Mouse (Mus musculus) neural tube, embryonic 15.5 days (tissue): ENCODE results near the gene Il10rb. TPM values are rescaled to one million over a fixed set of nuclear protein-coding genes. Genes with fewer than 3 reads are reported as not detected.
"Not testable (repeated sequence)": the region's sequence is repeated elsewhere in the genome, so short reads cannot be mapped to it uniquely, and the experiment has no call there.

Experiments used
- ATAC-seq: fragments of 200-750 bp; cut with Nextera tagmentation; 2 replicates; pipeline ENCODE4 v1.8.0; 2017; ENCODE audit warnings: mild to moderate bottlenecking, moderate TSS enrichment, moderate library complexity; ENCODE audit not compliant: low FRiP score
- H3K27ac ChIP-seq: fragments of 300-500 bp; sonication (generic); replicated peaks from 2 replicates; pipeline ENCODE4 v1.5.1; 2015; ENCODE audit warnings: mild to moderate bottlenecking, inconsistent platforms
- H3K27me3 ChIP-seq: fragments of 300-500 bp; sonication (generic); replicated peaks from 2 replicates; pipeline ENCODE4 v1.6.1; 2015; ENCODE audit warnings: inconsistent platforms
- H3K36me3 ChIP-seq: fragments of 300-500 bp; sonication (generic); 2 replicates; pipeline ENCODE4 v1.6.1; 2015; ENCODE audit warnings: inconsistent platforms
- H3K4me1 ChIP-seq: fragments of 300-500 bp; sonication (generic); 2 replicates; pipeline ENCODE4 v1.6.1; 2015; ENCODE audit warnings: inconsistent platforms
- H3K4me2 ChIP-seq: fragments of 300-500 bp; sonication (generic); 2 replicates; pipeline ENCODE4 v1.6.1; 2015; ENCODE audit warnings: inconsistent platforms, mild to moderate bottlenecking, moderate library complexity
- H3K4me3 ChIP-seq: fragments of 300-500 bp; sonication (generic); replicated peaks from 2 replicates; pipeline ENCODE4 v1.5.1; 2015; ENCODE audit warnings: mild to moderate bottlenecking, inconsistent platforms
- H3K9ac ChIP-seq: fragments of 300-500 bp; sonication (generic); replicated peaks from 2 replicates; pipeline ENCODE4 v1.6.1; 2015; ENCODE audit warnings: mild to moderate bottlenecking, inconsistent platforms
- H3K9me3 ChIP-seq: fragments of 300-500 bp; sonication (generic); replicated peaks from 2 replicates; pipeline ENCODE4 v1.6.1; 2016; ENCODE audit warnings: inconsistent platforms
- WGBS: fragments of 180-500 bp; shearing (Covaris S2); methylation state at CpG from one replicate; pipeline ENCODE4 v1.1.7; 2015; ENCODE audit warnings: mixed read lengths; 5-methylcytosine and 5-hydroxymethylcytosine counted together
- polyA plus RNA-seq: library from polyadenylated mRNA; unstranded; fragments of >200 nt; fragmentation: Nextera tagmentation; extraction: Ambion mirVana; gene quantifications from 2 replicates; pipeline ENCODE4 v1.2.1, GENCODE M21; 2015

The Il10rb gene
- polyA plus RNA-seq, 1 experiment from 2014 or later = 14.4 TPM

DNA sequence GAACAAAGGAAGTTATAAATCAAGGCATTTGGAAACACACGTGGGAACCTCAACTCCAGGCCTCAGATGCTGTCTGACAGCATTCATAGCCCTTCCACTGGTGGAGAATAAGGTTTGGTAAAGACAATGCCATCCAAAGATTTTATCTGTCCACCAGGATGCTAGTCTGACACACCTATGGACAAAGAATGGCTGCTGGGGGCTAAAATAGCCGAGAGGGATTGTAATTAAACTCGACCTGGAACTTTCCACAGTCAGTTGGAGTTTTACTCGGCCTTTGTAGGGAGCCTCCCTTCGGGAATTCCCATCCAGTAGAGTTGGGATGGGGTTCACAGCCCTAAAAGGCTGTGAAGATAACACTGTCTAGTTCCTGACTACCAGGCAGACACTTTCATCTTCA lies 21.5 kb downstream of the Il10rb start:
- ATAC-seq = no peak
- H3K4me2 ChIP-seq = no peak overlapping the region
- WGBS = 73% methylated on average over 5 of the region's 5 CpGs
- H3K9me3 ChIP-seq = no peaks in the 10 kb centered on the region
- H3K9ac ChIP-seq = no peak overlapping the region
- no peak overlapping the region for H3K4me3 ChIP-seq
- no peak overlapping the region for H3K27ac ChIP-seq
- H3K36me3 ChIP-seq = peaks cover 8% of the 10 kb centered on the region; the same call in 1 of the 2 replicates
- no peaks in the 10 kb centered on the region for H3K27me3 ChIP-seq
- no peaks in the 10 kb centered on the region for H3K4me1 ChIP-seq

DNA sequence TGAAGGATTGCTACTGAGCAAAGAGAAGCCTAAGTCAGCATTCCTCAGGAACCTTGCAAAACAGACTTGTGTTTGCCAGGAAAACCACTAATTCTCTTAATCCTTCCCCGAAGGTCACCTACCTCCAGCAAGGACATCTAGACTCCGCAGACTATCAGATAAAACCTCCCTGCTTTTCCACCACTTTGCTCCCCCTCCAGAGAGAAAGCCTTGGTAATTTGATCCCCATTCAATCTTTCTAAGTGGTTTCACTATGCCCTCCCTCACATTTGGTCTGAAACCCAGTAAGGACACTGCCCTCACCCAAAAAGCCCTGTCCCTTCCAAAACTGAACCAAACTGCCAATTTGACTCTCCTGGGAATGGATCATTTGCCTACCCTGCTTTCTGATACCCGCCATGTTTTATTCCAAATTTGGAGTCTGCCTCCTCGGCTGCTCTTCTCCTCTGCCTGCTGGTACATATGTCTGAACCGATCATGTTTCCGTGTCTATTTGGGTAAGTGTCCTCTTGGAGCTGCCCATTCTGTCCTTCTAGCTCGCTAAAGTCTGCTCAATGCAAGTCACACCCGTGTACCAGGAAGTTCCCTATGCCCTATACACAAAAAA lies 22.4 kb downstream of the Il10rb start:
- H3K4me2 ChIP-seq = no peak overlapping the region
- no peak for ATAC-seq
- no peaks in the 10 kb centered on the region for H3K9me3 ChIP-seq
- 88% methylated on average over 8 of the region's 8 CpGs for WGBS
- H3K27ac ChIP-seq = no peak overlapping the region
- no peak overlapping the region for H3K4me3 ChIP-seq
- H3K36me3 ChIP-seq = peaks cover 8% of the 10 kb centered on the region; the same call in 1 of the 2 replicates
- H3K4me1 ChIP-seq = no peaks in the 10 kb centered on the region
- no peak overlapping the region for H3K9ac ChIP-seq
- H3K27me3 ChIP-seq = no peaks in the 10 kb centered on the region

DNA sequence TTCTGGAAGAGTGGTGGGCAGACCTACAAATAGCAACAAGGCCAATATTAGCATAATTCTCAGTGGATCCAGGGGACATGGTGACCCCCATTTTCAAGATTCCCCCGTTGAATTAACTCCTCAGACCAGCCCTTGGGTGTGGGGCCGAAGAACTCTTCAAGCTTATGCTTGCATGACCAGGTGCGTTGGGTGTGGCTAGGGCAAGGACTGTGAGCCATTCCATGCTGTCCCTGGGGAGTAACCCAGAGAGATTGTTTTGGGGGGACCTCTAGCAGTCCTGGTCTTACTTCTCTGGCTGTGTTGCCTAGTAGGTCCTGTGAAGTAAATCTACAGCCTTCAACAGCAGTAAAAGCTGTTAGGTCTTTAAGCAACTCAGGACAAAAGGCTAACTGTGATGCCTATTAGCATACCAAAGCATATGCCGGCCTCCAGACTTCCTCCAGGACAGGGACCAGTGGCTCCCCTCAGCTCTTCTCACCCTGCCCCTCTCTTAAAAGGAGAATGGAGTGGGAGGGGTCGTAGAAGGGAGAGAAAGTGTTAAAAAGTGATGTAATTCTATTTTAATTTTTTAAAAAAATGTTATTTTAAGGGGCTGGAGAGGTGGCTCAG lies 26.9 kb downstream of the Il10rb start:
- Histone ChIP-seq H3K9me3 (no peaks in the 10 kb centered on the region), H3K9ac (no peak overlapping the region), H3K4me2 (no peak overlapping the region), H3K36me3 (no peaks in the 10 kb centered on the region), H3K27me3 (no peaks in the 10 kb centered on the region), H3K27ac (no peak overlapping the region), H3K4me3 (no peak overlapping the region), H3K4me1 (no peaks in the 10 kb centered on the region)
- WGBS = 26% methylated on average over 5 of the region's 5 CpGs
- ATAC-seq = no peak

DNA sequence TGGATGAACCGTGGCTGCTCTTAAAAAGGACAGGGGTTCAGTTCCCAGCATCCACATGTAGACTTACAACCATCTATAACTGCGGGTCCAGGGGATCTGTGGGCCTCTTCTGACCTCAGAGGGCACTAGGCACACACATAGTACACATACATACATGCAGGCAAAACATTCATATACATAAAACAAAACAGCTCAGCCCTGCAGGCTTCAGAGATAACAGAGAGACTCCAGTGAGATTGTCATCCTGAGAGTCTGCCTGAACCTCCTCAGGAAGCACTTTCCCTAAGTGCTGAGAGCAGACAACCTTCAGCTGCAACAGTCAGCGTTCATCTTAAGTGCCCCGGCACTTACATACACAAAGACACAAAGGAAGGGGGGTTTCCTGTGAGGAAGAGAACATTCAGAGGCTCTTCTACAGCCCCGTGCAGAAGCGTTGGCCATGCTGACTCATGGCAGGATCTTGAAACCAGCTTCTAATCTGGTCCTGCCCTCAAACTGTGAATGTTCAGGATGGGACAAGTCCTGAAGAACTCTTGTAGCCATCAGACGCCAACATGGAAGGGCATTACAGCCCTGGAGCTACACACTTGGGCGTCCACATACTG lies 27.5 kb downstream of the Il10rb start:
- WGBS = 48% methylated on average over 8 of the region's 8 CpGs
- no peak for ATAC-seq
- H3K9me3 ChIP-seq = no peaks in the 10 kb centered on the region

DNA sequence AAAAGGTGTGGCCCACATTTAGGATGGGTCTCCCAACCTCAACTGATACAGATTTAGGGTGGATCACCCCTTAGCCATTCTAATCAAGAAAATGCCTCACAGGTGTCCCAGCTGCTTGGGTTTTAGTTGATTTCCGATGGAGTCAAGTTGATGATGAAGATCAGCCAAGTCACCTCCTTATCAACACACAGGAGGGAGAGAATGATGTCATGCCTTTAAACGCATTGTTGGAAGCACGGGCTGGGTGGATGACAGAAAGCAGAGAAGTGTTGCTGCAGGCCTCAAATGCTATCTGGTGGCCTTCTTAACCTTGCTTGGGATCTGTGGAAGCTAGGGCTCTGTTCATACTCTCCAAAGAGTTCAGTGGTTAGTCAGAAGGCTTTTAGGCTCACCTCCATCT lies 28.2 kb downstream of the Il10rb start:
- Histone ChIP-seq H3K4me3 (no peak overlapping the region), H3K9ac (no peak overlapping the region), H3K27me3 (no peaks in the 10 kb centered on the region), H3K4me2 (no peak overlapping the region), H3K27ac (no peak overlapping the region), H3K36me3 (no peaks in the 10 kb centered on the region), H3K9me3 (no peaks in the 10 kb centered on the region), H3K4me1 (no peaks in the 10 kb centered on the region)
- 94% methylated on average over 3 of the region's 3 CpGs for WGBS
- no peak for ATAC-seq

More for the DNA sequence above, 27.5 kb downstream of the Il10rb start:
- H3K4me1 ChIP-seq = no peaks in the 10 kb centered on the region
- H3K9ac ChIP-seq = no peak overlapping the region
- H3K4me3 ChIP-seq = no peak overlapping the region
- H3K4me2 ChIP-seq = no peak overlapping the region
- H3K27me3 ChIP-seq = no peaks in the 10 kb centered on the region
- no peaks in the 10 kb centered on the region for H3K36me3 ChIP-seq
- H3K27ac ChIP-seq = no peak overlapping the region

DNA sequence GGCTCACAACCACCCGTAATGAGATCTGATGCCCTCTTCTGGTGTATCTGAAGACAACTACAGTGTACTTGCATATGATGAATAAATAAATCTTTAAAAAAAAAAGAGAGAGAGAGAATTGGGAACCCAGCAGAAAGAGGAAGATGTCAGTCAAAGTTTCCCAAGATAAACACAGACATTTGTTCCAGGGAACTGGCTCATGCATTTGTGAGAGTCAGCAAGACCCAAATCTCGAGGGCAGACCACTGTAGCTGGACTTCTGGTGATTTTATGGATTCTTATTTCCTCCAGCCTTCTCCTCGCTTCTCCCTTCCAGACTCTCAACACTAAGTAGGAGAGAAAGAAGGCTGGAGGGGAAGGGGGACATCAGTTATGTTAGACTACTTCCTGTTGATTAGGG lies 32.1 kb downstream of the Il10rb start:
- H3K4me2 ChIP-seq = no peak overlapping the region
- H3K4me3 ChIP-seq = no peak overlapping the region
- H3K36me3 ChIP-seq = no peaks in the 10 kb centered on the region
- no peak overlapping the region for H3K27ac ChIP-seq
- ATAC-seq = no peak
- no peaks in the 10 kb centered on the region for H3K9me3 ChIP-seq
- 63% methylated on average over 3 of the region's 3 CpGs for WGBS
- H3K4me1 ChIP-seq = no peaks in the 10 kb centered on the region
- H3K9ac ChIP-seq = no peak overlapping the region
- H3K27me3 ChIP-seq = no peaks in the 10 kb centered on the region

DNA sequence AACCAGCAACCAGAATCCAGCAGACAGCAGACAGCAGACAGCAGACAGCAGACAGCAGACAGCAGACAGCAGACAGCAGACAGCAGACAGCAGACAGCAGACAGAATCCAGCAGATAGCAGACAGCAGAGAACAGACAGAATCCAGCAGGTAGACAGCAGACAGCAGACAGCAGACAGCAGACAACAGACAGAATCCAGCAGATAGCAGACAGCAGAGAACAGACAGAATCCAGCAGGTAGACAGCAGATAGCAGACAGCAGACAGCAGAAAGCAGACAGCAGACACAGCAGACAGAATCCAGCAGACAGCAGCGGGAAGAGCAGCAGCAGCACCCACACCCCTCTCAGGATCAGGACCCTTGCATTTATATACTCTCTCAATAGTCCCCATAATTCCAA lies 32.6 kb downstream of the Il10rb start:
- H3K9me3 ChIP-seq, H3K27ac ChIP-seq, H3K4me3 ChIP-seq, H3K27me3 ChIP-seq, H3K4me2 ChIP-seq, ATAC-seq, H3K36me3 ChIP-seq, H3K9ac ChIP-seq, H3K4me1 ChIP-seq: not testable (repeated sequence)
- 86% methylated on average over 1 of the region's 1 CpGs for WGBS

DNA sequence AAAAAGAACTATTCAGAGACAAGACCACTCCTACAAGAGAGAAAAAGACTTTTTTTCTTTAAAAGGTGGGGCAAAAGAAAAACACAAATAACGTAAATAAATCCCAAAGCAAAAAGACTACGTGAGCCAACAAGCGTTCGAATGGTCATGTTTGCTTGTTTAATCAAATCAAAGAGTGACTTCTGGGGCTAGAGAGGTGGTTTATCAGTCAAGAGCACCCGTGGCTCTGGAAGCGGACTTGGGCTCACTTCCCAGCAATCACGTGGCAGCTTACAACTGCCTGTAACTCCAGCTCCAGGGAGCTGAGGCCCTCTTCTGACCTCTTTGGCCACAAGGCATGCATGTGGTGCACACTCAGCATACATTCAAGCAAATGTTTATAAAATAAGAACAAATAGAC lies 35.4 kb downstream of the Il10rb start:
- Histone ChIP-seq H3K9ac (no peak overlapping the region), H3K27me3 (no peaks in the 10 kb centered on the region), H3K36me3 (no peaks in the 10 kb centered on the region), H3K9me3 (no peaks in the 10 kb centered on the region), H3K4me3 (no peak overlapping the region), H3K27ac (no peak overlapping the region), H3K4me2 (no peak overlapping the region), H3K4me1 (no peaks in the 10 kb centered on the region)
- no peak for ATAC-seq
- 70% methylated on average over 7 of the region's 7 CpGs for WGBS

DNA sequence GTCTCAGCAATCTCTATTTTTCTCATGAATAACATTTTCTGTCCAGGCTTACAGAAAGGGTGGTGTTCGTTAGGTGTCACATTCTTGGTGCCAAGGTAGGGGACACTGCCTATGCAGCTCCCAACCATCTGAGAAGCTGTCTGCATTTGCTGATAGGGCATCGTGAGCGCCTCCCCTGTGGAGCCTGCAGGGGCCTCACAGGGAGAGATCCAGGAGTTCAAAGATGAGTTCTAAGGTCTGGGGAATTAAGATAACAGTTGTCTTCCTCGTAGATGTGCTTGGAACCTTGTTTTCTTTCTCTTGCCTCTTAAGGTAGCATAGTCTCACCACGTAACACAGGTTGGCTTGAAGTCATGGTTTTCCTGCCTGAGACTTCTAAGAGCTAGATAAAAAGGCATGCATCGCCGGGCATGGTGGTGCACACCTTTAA lies 35.9 kb downstream of the Il10rb start:
- Histone ChIP-seq H3K36me3 (no peaks in the 10 kb centered on the region), H3K9me3 (no peaks in the 10 kb centered on the region), H3K4me2 (no peak overlapping the region), H3K9ac (no peak overlapping the region), H3K4me1 (no peaks in the 10 kb centered on the region), H3K27ac (no peak overlapping the region), H3K27me3 (no peaks in the 10 kb centered on the region), H3K4me3 (no peak overlapping the region)
- 84% methylated on average over 7 of the region's 7 CpGs for WGBS
- no peak for ATAC-seq

DNA sequence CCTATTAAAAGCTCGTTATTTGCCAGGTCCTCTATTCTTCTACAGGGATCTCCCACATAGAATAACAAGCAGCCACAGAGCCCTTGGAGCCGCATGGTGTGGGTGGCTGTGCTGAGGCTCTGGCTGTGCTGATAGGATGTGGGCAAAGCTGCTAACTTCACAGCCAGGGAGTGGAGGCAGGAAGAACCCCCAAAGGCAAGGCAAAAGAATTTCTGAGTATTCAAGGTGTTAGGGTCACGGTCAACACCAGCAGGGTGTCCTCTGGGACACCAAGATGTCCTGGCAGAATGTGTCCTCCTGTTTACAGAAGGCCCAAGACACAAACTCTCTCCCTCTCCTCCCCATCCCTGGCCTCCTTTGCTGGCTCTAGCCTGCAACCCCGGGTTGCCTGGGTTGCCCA lies 36.5 kb downstream of the Il10rb start:
- Histone ChIP-seq H3K36me3 (no peaks in the 10 kb centered on the region), H3K4me3 (no peak overlapping the region), H3K27ac (no peak overlapping the region), H3K9me3 (no peaks in the 10 kb centered on the region), H3K9ac (no peak overlapping the region), H3K27me3 (no peaks in the 10 kb centered on the region), H3K4me2 (no peak overlapping the region), H3K4me1 (0 out of 2 replicates have a peak, but pooled peaks cover 2% of the 10 kb centered on the region)
- WGBS = 71% methylated on average over 4 of the region's 4 CpGs
- no peak for ATAC-seq

DNA sequence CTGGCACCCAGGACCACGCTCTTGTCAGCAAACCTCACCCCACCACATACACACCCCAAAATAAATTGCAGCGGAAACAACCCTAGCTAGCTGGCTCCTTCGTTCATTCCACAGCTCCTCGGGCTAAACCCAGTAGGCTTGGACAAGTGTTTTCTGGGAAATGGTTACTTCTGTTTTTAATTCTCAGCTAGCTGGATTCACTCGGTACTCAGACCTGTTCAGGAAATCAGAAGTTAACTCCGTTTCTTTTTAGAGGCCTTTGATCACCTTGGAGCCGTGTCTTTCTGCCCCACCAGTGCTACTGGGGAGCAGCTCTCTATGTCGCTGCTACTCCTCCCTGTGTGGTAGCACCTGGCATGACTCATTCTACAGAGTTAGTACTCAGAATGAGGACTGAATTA lies 37.2 kb downstream of the Il10rb start:
- Histone ChIP-seq H3K4me1 (0 out of 2 replicates have a peak, but pooled peaks cover 2% of the 10 kb centered on the region), H3K9ac (no peak overlapping the region), H3K4me2 (no peak overlapping the region), H3K27me3 (no peaks in the 10 kb centered on the region), H3K36me3 (no peaks in the 10 kb centered on the region), H3K27ac (no peak overlapping the region), H3K9me3 (no peaks in the 10 kb centered on the region), H3K4me3 (no peak overlapping the region)
- WGBS = 83% methylated on average over 8 of the region's 8 CpGs
- ATAC-seq = no peak

DNA sequence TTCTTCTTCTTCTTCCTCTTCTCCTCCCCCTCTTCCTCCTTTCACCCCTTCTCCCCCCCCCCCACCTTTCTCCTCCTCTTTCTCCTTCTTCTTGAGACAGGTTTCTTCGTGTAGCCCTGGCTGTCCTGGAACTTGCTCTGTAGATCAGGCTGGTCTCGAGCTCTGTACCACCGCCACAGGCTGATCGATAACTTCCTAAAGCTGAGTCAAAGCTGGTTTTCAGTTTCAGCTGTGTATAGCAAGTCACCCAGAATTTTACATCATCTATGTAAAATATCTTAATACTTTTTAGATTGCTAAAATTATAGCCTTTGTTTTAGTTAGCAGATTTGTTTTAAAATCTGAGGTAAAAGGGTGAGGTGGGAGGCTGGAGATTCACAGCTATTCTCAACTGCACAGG lies 38.9 kb downstream of the Il10rb start:
- no peak for ATAC-seq
- no peaks in the 10 kb centered on the region for H3K27me3 ChIP-seq
- H3K9ac ChIP-seq = no peak overlapping the region
- 0 out of 2 replicates have a peak, but pooled peaks cover 2% of the 10 kb centered on the region for H3K4me1 ChIP-seq
- no peaks in the 10 kb centered on the region for H3K36me3 ChIP-seq
- WGBS = 80% methylated on average over 4 of the region's 4 CpGs
- no peak overlapping the region for H3K4me2 ChIP-seq
- H3K4me3 ChIP-seq = no peak overlapping the region
- H3K27ac ChIP-seq = no peak overlapping the region
- H3K9me3 ChIP-seq = no peaks in the 10 kb centered on the region
